Mouse (Mus musculus) monocyte, adult 5-6 weeks (primary cell): Measurements from ENCODE around the gene Med13l. TPM values are rescaled to one million over a fixed set of nuclear protein-coding genes. Genes with fewer than 3 reads are reported as not detected.
A peak's percentile ranks its signal among the peaks of the same experiment; 100 is the strongest.
"Not testable (repeated sequence)": the region's sequence is repeated elsewhere in the genome, so short reads cannot be mapped to it uniquely, and the experiment has no call there.

ENCODE experiments used
- ATAC-seq: fragments of 153-309, 156-312 bp; replicated peaks from 2 replicates; pipeline ENCODE4 v1.8.0; 2017; ENCODE audit warnings: mild to moderate bottlenecking; ENCODE audit not compliant: low TSS enrichment, insufficient number of reproducible peaks, severe bottlenecking, poor library complexity, low FRiP score
- total RNA-seq: library from RNA; stranded (forward); fragments of 200-1000, 200-491, 200-594 nt; gene quantifications from 3 replicates; pipeline ENCODE4 v1.2.3, GENCODE M21; 2017

The Med13l gene
- total RNA-seq, 1 experiment from 2014 or later: 38.0 TPM

DNA sequence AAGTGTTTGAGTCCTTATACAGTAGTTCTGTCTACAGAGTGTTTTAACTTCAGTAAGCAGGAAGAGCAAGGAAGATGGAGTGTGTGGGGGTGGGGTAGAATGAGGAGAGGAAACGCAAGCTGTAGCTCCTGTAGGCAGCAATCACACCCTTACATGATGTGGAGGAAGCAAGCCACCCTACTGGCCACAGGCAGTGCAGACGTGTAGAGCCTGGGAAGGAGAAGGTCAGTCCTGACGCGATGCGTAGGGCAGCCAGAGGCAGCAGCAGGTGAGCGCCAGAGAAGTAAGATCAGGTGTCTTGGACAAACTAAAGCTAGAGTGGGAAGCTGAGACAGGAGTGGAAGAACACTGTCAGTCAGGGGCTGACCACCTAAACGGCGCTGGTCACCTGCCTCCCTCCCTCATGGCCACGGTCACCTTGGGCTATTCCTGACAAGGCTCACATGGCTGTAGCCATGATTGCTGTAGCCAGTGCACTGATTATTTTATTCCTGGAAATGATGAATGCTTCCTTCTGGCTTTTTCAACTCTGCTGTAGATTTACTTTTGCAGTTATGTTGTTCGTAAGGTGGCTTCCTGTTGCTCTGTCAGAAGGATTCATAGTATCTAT, 84.8 kb downstream of the Med13l start:
- peak; percentile 69 for ATAC-seq

DNA sequence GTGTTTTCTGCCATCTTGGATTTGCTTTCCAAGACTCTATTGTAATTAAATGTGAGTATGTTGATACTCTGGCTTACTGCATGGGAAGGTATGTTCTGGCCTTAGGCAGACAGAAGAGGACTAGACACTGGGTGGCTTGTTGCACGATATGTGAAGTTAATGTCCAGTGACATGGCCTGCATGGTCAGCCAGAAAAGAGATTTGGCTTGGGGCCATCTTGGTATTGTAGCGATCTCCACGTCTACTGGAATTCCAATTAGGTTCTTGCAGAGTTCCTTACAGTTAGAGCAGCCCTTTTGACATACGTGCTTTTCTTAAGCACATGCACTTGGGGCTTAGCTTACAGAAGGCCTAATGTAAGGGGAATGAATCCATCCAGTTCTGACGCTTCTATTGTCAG, 86.4 kb downstream of the Med13l start:
- ATAC-seq: no peak

DNA sequence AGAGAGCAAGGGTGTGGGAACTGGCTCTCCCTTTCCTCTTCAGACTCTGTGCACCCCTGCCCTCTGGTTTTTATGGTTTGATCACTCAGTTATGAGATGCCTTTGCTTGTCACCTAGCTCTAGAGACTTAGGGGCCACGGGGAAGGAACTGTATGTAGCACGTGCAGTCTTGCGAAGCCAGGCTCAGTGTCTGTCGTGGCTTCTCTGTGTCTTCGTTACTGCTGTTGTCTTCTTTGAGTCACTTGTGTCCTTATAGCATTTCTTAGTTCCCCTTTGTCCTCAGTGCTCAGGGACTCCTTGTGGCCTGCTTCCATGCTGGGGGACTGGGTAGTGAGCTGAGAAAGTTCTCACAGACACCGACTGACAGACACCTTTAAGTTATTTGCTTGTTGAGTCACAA, 86.9 kb downstream of the Med13l start:
- ATAC-seq: peak; percentile 74

DNA sequence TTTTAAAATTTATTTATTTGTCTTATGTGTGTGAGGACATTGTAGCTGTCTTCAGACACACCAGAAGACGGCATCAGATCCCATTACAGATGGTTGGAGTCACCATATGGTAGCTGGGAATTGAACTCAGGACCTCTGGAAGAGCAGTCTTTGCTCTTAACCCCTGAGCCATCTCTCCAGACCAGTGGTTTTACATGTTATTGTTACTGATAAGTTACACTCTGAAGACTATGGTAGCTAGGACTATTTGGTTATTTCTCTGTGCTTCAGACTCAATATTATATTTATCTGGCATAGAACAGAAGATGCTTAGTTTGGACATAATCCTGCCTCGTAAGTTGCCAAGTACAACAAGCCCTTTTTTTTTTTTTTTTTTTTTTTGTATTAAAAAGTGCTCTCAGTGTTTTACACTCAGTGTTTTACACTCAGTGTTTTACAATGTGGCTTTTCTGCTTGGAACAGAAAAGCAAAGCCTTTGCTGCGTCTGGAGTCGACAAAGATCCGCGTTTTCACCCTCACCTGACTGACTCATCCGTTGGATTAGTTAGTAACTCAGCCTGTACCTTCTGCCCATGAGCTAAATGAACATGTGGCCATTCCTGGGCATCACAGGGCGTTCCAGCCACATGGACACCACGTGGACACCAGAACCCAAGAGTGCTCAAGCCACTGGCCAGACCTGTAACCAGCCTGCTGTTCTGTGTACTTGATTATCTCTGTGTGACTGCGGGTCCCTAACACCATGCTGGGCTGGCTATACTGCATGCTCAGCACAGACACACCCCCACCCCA, 88.9 kb downstream of the Med13l start:
- ATAC-seq: no peak

DNA sequence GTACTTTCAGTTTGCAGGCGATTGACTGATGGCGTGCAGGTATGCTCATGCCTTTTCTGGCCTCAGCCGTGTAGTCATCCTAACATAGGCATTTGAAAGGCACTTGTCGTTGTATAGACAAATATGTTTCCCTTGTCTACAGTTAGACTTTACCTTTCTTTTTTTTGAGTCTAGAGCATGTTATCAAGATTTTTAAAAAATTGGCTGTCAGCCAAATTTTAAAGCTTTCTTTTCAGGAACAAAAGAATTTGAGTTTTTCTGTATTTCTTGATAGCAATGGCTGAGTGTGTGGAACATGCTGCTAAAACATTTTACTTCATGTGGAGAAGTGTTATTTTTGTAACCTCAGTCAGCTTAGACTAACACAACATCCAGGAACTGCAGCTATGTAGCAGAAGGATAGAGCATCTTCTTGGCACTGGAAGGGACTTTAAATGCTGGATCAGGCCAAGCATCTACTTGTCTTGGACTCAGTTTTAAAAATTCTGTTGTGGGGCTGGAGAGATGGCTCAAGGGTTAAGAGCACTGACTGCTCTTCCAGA, 89.6 kb downstream of the Med13l start:
- ATAC-seq: no peak

DNA sequence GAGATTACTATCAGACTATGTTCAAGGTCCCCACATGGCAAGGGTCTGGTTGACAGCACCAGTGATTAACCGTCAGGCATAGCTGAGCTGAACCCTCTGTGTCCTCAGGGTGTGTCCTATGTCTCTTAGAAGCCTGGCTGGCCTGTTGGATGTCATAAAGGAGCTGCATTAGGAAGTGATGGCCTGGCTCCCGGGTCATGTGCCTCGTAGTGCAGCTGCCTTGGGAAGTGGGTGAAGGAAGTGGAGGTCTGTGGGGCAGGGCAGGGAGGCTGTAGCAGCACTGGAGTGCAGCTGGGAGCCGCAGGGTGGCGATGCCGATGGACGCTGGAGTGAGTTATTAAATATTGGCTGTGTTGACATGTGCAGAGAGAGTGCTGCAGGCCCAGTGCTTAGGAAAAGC, 90.3 kb downstream of the Med13l start:
- no peak for ATAC-seq

DNA sequence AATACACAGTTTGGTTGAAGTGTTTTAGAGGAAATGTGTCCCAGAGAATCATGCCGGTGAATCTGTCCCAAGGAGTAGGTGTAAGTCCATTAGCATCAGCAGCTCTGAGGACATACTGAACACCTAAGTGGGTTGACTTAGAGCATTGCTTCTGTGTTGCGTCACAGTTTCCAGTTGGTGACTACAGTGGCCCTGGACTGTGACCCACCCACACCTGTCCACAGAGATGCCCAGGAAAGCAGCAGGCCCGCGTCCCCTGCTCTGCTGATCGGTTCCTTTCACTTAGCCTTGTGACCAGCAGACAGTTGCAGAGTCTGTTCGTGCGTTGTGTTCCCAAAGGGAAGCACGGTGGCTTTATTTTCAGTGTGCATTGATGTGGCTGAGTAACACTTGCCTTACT, 92.1 kb downstream of the Med13l start:
- ATAC-seq: no peak

DNA sequence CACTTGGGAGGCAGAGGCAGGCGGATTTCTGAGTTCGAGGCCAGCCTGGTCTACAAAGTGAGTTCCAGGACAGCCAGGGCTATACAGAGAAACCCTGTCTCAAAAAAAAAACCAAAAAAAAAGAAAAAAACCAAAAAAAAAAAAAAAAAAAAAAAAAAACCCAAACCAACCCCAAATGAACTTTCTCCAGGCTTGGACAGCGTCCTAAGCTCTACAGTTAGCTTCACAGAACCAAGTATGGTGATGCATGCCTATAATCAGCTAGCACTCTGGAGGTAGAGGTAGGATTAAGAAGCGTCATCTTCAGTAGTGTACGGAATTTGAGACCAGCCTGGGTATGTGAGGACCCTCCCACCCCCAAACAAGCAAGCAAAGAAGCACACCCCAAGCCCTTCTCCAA, 92.6 kb downstream of the Med13l start:
- ATAC-seq: not testable (repeated sequence)

DNA sequence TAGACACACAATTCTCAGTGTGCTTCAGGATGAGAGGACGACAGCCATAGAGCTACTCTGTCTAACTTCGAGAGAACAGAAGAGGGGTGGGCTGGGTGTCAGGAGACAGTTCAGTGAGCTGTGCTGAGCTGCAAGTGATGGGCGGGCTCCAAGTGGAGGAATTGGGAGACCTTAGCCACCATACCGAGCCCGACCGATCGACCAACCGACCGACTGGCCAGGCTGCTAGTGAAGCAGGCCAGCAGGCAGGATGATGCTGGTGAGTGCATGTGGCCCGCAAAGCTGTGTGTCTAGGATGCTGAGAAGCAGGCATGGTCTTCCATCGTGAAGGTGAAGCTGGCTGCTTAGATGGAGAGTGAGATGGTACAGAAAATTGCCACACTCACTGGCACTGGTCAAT, 94.1 kb downstream of the Med13l start:
- no peak for ATAC-seq

DNA sequence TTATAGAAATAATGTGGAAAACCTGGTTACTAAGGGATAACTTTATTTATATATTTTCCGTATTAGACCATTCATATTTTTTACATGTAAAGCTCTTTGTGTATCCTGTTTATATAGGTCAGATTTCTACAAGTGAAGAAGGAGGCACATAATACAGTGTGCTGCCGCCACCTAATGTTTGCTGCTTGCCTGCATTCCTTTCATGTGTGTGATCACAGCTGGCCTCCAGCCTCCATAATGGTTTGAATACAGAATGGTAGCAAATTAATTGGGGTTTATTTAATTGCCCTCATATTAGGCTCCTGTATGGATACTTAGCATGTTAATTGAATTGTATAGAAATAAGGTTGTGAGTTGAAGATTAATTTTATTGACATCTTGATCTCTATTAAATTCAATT, 94.5 kb downstream of the Med13l start:
- ATAC-seq: no peak

DNA sequence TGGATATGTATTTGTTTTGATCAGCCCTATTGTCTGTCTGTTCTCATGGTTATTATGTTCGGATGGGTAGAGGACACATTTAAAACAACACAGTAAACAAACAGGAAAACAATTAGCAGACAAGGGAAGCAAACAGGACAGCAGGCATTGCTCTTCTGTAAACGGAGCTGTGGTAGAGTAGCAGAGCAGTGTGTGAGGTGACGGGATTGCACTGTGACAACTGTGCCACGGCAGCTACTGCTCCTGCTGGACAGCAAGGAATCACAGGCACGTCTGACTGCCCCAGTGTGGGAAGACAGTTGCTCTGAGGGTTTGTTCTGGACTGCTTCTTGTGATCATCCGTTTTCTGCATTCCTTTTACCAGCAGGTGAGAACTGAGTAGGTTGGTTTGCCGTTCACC, 94.9 kb downstream of the Med13l start:
- ATAC-seq: no peak

DNA sequence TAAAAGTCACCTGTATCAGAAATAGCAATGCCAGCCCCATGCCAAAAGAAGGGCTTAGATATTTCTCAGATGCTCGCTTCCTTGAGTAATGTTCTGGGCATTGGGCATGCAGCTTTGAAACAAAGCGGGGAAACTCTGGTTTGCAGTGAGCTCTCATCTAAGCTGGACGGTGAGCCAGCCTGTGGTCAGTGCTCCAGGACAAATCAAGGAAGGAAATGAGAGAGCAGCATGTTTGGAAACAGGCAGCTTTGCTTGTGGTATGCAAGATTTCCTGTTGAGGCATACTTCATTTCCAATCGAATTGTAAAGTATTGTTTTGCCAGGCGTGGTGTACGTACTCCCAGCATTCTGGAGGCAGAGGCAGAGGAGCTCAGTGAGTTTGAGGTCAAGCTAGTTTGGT, 95.5 kb downstream of the Med13l start:
- ATAC-seq: no peak

DNA sequence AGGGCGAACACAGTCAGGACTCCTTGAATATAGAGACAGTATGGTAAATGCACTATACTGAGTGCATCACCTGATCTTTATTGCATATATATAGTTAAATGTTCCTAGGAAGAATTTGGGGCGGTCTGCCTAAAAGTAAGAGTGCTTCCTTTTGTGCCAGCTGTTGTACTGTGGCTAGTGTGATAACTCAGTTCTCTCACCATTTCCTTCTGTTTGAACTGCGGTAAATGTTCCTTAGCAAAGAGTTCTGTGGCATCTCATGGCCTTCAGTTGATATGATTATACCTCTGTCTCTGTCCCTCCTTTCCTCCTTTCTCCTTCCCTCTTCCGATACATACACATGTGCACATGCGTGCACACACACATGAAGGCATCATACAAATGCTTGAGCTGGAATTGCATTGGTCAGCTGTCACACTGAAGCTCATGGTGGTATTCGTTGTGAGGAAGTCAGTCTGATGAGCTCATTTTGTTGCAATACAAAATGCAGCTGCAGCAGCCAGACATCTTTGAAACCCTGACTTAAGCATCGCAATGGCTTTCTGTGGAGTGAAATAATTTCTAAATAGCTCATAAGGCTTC, 97.9 kb downstream of the Med13l start:
- no peak for ATAC-seq

DNA sequence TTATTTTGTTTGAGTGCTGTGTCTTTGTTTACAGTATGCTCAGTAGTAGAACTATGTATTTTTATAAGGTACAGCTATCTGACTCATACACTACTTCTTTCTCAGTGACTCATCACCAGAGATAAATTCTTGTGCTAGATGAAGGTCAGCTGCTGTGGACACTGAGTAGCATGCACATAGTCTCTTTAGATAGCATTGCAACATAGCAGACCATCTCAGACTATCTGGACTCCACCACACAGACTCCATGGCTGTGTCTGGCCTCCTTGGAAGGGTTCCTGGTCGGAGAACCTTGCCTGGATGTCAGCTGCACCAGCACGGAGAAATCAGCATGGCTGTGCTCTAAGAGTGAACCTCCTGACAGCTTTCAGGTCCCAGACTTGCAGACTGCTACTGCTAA, 99.2 kb downstream of the Med13l start:
- no peak for ATAC-seq

DNA sequence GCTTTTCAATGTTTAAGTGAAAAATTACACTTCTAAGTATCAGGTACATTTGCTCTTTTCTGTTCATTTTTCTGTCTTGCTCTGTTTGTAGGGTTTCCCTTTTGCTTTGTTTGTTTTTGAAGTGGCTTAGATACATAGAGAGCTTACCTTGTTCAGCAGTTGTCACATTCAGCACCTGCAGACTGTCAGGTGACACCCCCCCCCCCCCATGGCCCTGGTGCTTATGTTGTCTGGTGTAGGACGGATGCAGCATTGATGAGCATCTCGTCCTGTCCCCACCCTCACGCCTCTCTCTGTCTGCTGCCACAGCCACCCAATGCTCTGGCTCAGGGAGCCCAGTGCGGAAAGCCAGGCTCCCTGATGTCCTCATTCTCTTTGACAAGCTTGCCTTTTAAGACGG, 101.3 kb downstream of the Med13l start:
- ATAC-seq: no peak

DNA sequence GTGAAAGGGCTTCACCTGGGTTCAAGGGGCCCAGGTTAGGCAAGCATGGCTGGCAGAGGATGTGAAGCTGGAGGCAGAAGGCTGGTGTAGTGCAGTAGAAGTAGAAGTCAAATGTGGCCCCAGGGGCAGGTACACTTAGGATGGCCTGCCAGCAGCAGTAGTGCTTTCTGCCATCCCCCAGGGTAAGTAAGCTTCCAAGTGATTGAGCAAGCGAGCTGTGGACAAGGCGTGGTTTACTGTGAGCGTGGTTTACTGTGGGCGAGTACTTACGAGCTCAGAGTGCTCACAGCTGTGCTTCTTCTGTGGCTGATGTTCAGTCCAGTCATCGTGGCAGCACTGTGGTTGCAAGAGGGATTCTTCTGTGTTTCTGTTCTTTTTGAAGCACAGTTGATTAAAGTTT, 103.5 kb downstream of the Med13l start:
- ATAC-seq: peak; percentile 36; the same call in 1 of the 2 replicates

DNA sequence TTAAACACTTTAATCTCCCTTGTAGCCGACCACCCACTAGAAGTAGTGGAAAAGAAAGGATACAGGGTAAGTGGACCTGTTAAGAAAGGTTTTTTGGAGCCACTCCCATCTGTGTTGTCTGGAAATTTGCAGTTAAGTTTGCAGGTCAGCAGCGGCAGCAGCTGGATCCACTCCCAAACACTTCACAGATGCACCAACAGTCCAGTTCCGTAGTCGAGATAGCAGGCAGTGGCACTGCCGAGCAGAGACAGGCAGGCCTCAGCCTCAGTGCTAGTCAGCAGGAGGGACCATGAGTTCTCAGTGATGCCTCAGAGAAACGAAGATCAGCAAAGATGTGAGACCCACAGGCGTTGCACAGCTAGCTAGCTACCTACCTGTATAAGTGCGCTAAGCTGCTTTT, 104.5 kb downstream of the Med13l start:
- no peak for ATAC-seq

DNA sequence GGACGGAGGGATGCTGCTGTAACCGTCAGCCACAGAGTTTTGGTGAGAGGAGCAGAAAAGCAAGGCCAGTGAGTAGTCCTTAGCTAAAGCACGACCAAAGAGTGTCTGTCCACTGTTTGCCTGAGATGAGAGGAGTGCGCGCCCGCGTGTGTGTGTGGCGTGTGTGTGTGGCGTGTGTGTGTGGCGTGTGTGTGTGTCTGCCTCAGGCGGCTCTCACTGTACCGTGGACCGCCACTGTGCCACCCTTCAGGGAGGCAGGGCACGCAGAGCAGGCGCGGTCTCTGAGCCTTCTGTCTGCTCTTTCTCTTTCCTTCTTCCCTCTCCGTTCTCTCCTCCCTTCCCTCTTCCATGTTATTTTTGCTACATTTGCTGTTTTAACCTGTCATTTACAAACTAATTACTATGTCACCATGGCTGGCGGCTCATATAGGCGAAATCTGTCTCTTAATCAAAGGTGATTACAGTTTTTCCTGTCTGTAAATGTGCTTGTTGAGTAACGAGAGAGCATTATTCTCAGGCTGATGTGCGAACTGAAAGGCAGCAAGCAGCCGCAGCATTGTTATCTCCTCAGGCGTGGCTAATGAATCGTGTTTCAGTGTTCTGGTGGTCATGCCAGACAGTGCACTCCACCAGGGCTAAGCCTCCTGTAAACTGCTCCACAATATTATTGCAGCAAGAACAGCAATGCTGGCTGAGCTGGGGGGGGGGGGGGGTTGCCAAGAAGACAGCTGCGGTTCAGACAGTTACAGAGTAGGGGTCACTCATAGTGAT, 106.1 kb downstream of the Med13l start:
- no peak for ATAC-seq

DNA sequence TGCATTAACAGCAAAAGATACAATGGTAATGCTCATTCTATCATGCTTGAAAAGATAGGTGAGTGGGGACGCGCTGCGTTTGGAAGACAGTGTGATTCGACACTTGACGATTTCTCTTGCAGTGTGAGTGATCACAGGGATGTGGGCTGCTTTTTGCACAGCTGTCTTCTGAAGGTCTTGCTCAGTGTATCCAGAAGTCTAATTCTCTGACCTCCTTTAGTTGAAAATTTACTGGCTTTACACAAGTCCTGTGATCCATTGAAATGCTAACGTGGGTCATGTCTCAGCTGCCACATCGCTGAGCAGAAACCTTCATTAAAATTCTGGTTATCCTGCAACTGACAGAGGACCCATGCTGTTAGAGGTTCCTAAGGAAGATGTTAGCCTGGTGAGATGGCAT, 107.4 kb downstream of the Med13l start:
- ATAC-seq: no peak
